Mouse (Mus musculus): ENCODE results near the gene Cpsf7. TPM values are rescaled to one million over a fixed set of nuclear protein-coding genes. Genes with fewer than 3 reads are reported as not detected.

Cpsf7 gene
- polyA plus RNA-seq (2021; fragmentation: Nextera tagmentation), result 8.6 and 8.8 TPM in 2 replicates
- long read RNA-seq, experiment 1, partial matches to known transcripts, result 19 of 19 reads
- long read RNA-seq, experiment 1, other reads (novel, unspliced or antisense), result 0 of 19 reads
- long read RNA-seq, experiment 2, transcript Cpsf7-201 (10 exons, 3,500 nt), result major isoform, 19 of 153 reads
- long read RNA-seq, experiment 2, partial matches to known transcripts, result 20 of 153 reads
- long read RNA-seq, experiment 2, other reads (novel, unspliced or antisense), result 114 of 153 reads

DNA sequence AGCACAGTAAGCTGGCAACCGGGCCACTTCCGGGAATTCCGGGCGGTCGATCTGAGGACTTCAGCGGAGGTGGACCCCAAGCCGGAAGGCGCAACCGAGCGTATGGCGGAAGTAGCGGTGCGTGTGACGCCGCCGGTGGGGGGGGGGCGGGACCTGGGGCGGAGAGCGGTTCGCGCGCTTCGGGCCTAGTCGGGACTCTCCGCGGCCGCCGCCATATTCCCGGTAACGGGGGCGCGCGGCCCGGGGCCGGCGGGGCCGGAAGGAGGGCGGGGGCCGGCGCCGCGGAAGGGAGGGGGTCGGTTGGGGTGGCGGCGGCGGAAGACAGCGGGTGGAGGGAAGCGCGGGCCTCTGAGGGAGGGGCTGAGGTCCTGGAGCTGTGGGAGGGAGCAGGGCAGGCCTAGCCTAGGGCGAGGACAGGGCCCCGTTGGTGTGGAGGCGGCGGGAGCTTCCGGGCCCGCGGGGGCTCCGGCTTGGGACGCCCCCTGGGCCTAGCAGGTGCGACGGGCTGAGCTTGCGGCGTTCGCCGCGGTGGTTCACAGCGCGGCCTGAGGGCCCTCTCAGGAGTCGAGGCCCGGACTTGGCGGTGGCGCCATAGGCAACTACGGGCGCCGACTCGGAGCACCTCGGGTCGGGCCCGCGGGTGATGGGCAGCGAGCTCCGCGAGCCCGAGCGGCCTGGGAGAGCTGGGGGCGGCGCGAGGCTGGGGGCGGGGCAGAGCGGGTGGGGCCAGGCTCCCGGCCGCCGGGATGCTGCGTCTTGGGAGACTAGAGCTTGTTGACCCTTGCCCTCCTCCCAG is at the start of gene Cpsf7:
TSS of gene Cpsf7 (plus strand) at position 161 of the 796 bp plus-strand sequence.

GRCm38 (mm10) chr19:10482703-10483102 is 42.4 kb upstream of the Cpsf7 start, which contains the start of gene Ppp1r32:
Gene Ppp1r32, minus strand, starts transcription at chr19:10482928.

GRCm38 (mm10) chr19:10525910-10526309 is 844 bp downstream of the Cpsf7 start, which contains the start of gene Sdhaf2:
Gene Sdhaf2, minus strand, starts transcription at chr19:10526142.

GRCm38 (mm10) chr19:10555624-10556510 is 30.8 kb downstream of the Cpsf7 start, which contains the start of gene Tmem216:
Gene Tmem216, minus strand, starts transcription at chr19:10556238.

DNA sequence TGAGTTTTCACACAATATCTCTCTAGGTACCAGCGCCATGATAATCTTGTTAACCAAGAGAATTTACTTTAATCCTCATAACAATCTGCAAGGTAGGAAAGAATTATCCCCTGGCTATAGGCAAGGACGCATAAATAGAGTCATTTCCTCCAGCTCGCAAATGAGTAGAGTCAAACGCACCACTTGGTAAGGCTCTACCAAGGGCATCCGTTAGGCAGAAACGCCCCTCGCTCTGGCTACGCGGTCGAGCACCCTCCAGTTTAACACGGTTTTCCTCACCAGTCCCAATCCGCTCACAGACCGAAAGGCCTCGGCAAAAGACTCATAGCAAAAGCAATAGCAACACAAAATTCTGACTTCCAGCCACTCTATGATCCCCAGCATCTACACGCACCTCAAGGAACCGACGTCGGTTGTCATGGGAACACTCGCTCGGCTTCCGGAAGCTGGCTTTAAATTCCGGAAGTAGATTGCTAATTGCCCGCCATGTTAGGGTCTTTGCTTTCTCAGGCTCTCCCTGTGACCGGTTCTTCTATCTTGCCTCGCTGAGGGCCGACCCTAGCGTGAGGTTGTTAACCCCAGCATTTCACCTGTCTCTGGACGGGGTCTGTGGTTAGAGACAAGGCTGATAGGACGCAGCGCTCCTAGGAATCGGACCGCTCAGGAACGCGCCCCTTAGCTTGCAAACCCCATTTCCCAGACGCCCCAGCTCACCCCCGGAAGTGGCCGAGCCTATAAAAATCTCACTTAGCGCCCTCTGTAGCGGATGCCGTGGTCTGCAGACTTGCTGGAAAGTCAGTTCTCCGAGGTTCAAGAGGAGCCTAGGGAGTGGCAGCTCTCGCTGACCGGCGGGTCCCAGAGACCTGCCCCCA is 51.9 kb downstream of the Cpsf7 start, which contains the start of the genes Cyb561a3 and Tmem138:
TSS of gene Cyb561a3 (plus strand) at position 483 of the 872 bp plus-strand sequence.
TSS of gene Tmem138 (minus strand) at position 673 of the 872 bp plus-strand sequence.

Other genes with a start within 250 kb of the Cpsf7 start
- gene Dagla, start 220.4 kb upstream of the Cpsf7 start, polyA plus RNA-seq (2021; fragmentation: Nextera tagmentation), result 49.2 and 62.6 TPM in 2 replicates
- gene Syt7, start 136.2 kb upstream of the Cpsf7 start, polyA plus RNA-seq (2021; fragmentation: Nextera tagmentation), result 7.3 and 8.5 TPM in 2 replicates
- 5.6 and 6.1 TPM in 2 replicates for gene Lrrc10b, start 67.8 kb upstream of the Cpsf7 start, polyA plus RNA-seq (2021; fragmentation: Nextera tagmentation)
- gene Ppp1r32, start 42.3 kb upstream of the Cpsf7 start, polyA plus RNA-seq (2021; fragmentation: Nextera tagmentation), result 3.2 and 4.0 TPM in 2 replicates
- gene Sdhaf2, start 876 bp downstream of the Cpsf7 start, polyA plus RNA-seq (2021; fragmentation: Nextera tagmentation), result 66.4 and 68.1 TPM in 2 replicates
- 16.1 and 17.2 TPM in 2 replicates for gene Tmem216, start 31.0 kb downstream of the Cpsf7 start, polyA plus RNA-seq (2021; fragmentation: Nextera tagmentation)
- gene Cyb561a3, start 51.9 kb downstream of the Cpsf7 start, polyA plus RNA-seq (2021; fragmentation: Nextera tagmentation), result 26.1 and 26.4 TPM in 2 replicates
- gene Tmem138, start 52.1 kb downstream of the Cpsf7 start, polyA plus RNA-seq (2021; fragmentation: Nextera tagmentation), result 14.6 and 16.6 TPM in 2 replicates
- 60.8 and 69.5 TPM in 2 replicates for gene Ddb1, start 80.1 kb downstream of the Cpsf7 start, polyA plus RNA-seq (2021; fragmentation: Nextera tagmentation)
- 2.3 and 2.7 TPM in 2 replicates for gene Tkfc, start 80.4 kb downstream of the Cpsf7 start, polyA plus RNA-seq (2021; fragmentation: Nextera tagmentation)
- gene Vwce, start 108.9 kb downstream of the Cpsf7 start, polyA plus RNA-seq (2021; fragmentation: Nextera tagmentation), result 0.13 and 0.14 TPM in 2 replicates
- gene Pga5, start 152.8 kb downstream of the Cpsf7 start, polyA plus RNA-seq (2021; fragmentation: Nextera tagmentation), result not detected in 2 replicates
- 24.5 and 24.7 TPM in 2 replicates for gene Vps37c, start 163.5 kb downstream of the Cpsf7 start, polyA plus RNA-seq (2021; fragmentation: Nextera tagmentation)
- gene Cd5, start 213.7 kb downstream of the Cpsf7 start, polyA plus RNA-seq (2021; fragmentation: Nextera tagmentation), result 0.13 TPM in 1 of 2 replicates, not detected in the other

Data from layer of hippocampus, adult 6 months (tissue).